Mouse (Mus musculus) ES-E14 (cell line): ENCODE results near the gene Gnb1. TPM values are rescaled to one million over a fixed set of nuclear protein-coding genes. Genes with fewer than 3 reads are reported as not detected.
"Not testable (repeated sequence)": the region's sequence is repeated elsewhere in the genome, so short reads cannot be mapped to it uniquely, and the experiment has no call there.

Experiments
- DNase-seq: peaks from one replicate; pipeline ENCODE4 v3.0.0-alpha.2; 2013; ENCODE audit warnings: low read depth, low spot score
- H3K27ac ChIP-seq: 2 replicates; pipeline ENCODE4 v1.5.1; 2012; ENCODE audit warnings: low read depth, mild to moderate bottlenecking, low read length, moderate library complexity, mixed read lengths; ENCODE audit not compliant: poor library complexity, insufficient read depth, severe bottlenecking
- H3K36me3 ChIP-seq: 2 replicates; pipeline ENCODE4 v1.6.1; 2012; ENCODE audit warnings: mild to moderate bottlenecking, low read length, moderate library complexity, mixed read lengths; ENCODE audit not compliant: control insufficient read depth, poor library complexity, insufficient read depth, severe bottlenecking
- H3K4me1 ChIP-seq, 2 experiments: fragments of 150-350 bp in 1 of 2; sonication (generic) in 1 of 2; 2 replicates each; pipeline ENCODE4 v1.6.1; 2012; ENCODE audit warnings: low read length in 2 of 2, mild to moderate bottlenecking in 1 of 2, mixed read lengths in 1 of 2; ENCODE audit not compliant: control insufficient read depth in 2 of 2, insufficient read depth in 2 of 2, poor library complexity in 1 of 2
- H3K4me3 ChIP-seq, 2 experiments: fragments of 150-350 bp in 1 of 2; sonication (generic) in 1 of 2; 2 replicates each; pipeline ENCODE4 v1.5.1; 2012; ENCODE audit warnings: low read length in 2 of 2, low read depth in 1 of 2, mild to moderate bottlenecking in 1 of 2, mixed read lengths in 1 of 2; ENCODE audit not compliant: insufficient read depth in 1 of 2, poor library complexity in 1 of 2, severe bottlenecking in 1 of 2
- H3K9ac ChIP-seq: 2 replicates; pipeline ENCODE4 v1.6.1; 2012; ENCODE audit warnings: low read depth, mild to moderate bottlenecking, low read length, mixed read lengths; ENCODE audit not compliant: poor library complexity, insufficient read depth, severe bottlenecking
- H3K9me3 ChIP-seq: fragments of 150-350 bp; sonication (generic); 2 replicates; pipeline ENCODE4 v1.6.1; 2012; ENCODE audit warnings: low read depth, mild to moderate bottlenecking, low read length; ENCODE audit not compliant: control insufficient read depth, insufficient read depth
- CHD2 ChIP-seq: IDR thresholded peaks from 2 replicates; pipeline ENCODE4 v1.6.1; 2014; ENCODE audit warnings: mild to moderate bottlenecking, low read depth, low read length, inconsistent platforms
- HCFC1 ChIP-seq: IDR thresholded peaks from 2 replicates; pipeline ENCODE4 v1.6.1; 2012; ENCODE audit warnings: low read length, inconsistent platforms, borderline replicate concordance; ENCODE audit not compliant: insufficient read depth
- MAFK ChIP-seq: IDR thresholded peaks from 2 replicates; pipeline ENCODE4 v1.6.1; 2014; ENCODE audit warnings: mild to moderate bottlenecking, low read depth, low read length, inconsistent platforms; ENCODE audit not compliant: insufficient read depth
- ZC3H11A ChIP-seq: IDR thresholded peaks from 2 replicates; pipeline ENCODE4 v1.6.1; 2012; ENCODE audit warnings: low read depth, mild to moderate bottlenecking, inconsistent platforms, low read length, borderline replicate concordance
- ZNF384 ChIP-seq: IDR thresholded peaks from 2 replicates; pipeline ENCODE4 v1.6.1; 2012; ENCODE audit warnings: low read depth, low read length, inconsistent platforms
- in situ Hi-C, 2 experiments: fragments of 600-800 bp; cut with MboI; formaldehyde crosslinking; loops; one replicate each; pipeline ENCODE4 v1.15.1; 2025; ENCODE audit warnings: low sequenced_read_pairs in 2 of 2, inconsistent platforms in 1 of 2; ENCODE audit not compliant: unreplicated experiment in 2 of 2
- total RNA-seq: library from RNA; depleted of rRNA; stranded (reverse); fragments of 300-350 nt; gene quantifications from 2 replicates; pipeline ENCODE4 v1.2.3, GENCODE M21; 2012

Gene Gnb1
- total RNA-seq, 1 experiment, result 156 TPM

- TF ChIP-seq MAFK, result no peak
- TF ChIP-seq CHD2, result no peak
- no peak for TF ChIP-seq HCFC1
- TF ChIP-seq ZNF384, result no peak
- no peak for TF ChIP-seq ZC3H11A
- Histone ChIP-seq H3K27ac (no peak overlapping the region), H3K4me1 (peaks cover 3 to 13% of the 10 kb centered on the region in 2 experiments; a peak in 1 of 4 replicates), H3K36me3 (no peaks in the 10 kb centered on the region), H3K4me3 (no peak overlapping the region), H3K9me3 (no peaks in the 10 kb centered on the region), H3K9ac (no peak overlapping the region)
- DNase-seq, result no peak
- in situ Hi-C loops, result no loop called here
Observed at GRCm38 (mm10) chr4:155568170-155568569, 77.0 kb downstream of the Gnb1 start.

GRCm38 (mm10) chr4:155568632-155569370 lies 77.6 kb downstream of the Gnb1 start:
- Histone ChIP-seq H3K9ac (no peak overlapping the region), H3K4me3 (no peak overlapping the region), H3K36me3 (no peaks in the 10 kb centered on the region), H3K9me3 (no peaks in the 10 kb centered on the region), H3K27ac (no peak overlapping the region), H3K4me1 (peaks cover 6 to 17% of the 10 kb centered on the region in 2 experiments; a peak in 2 of 4 replicates)
- TF ChIP-seq MAFK, result no peak
- no peak for TF ChIP-seq HCFC1
- TF ChIP-seq CHD2, result no peak
- TF ChIP-seq ZC3H11A, result no peak
- TF ChIP-seq ZNF384, result no peak
- no peak for DNase-seq
- in situ Hi-C loops, result no loop called here

DNA sequence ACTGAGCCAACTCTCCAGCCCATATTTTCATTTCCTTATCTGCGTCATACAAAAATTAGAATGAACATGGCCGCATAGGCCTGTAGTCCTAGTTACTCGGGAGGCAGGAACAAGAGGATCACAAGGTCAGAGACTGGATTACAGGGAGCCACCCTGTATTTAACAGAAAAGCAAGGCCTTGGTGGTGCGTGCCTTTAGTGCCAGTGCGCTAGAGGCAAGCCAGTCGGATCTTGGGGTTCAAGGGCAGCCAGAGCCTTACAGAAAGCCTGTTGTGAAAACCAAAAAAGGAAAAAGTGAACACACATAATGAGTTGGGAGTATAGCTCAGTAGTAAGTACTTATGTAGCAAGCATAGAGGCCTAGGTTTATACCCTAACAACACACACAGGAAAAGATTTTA lies 78.7 kb downstream of the Gnb1 start:
- Histone ChIP-seq H3K36me3 (no peaks in the 10 kb centered on the region), H3K4me1 (peaks cover 5 to 16% of the 10 kb centered on the region in 2 experiments; a peak in 2 of 4 replicates), H3K9ac (peak overlapping the region; percentile 31; the same call in 1 of the 2 replicates), H3K9me3 (no peaks in the 10 kb centered on the region), H3K4me3 (no peak overlapping the region), H3K27ac (no peak overlapping the region)
- no peak for DNase-seq
- TF ChIP-seq ZNF384 (no peak), MAFK (no peak), CHD2 (no peak), HCFC1 (no peak), ZC3H11A (no peak)
- in situ Hi-C loops, result no loop called here

- DNase-seq, H3K4me3 ChIP-seq, H3K9me3 ChIP-seq, in situ Hi-C loops, H3K36me3 ChIP-seq, H3K9ac ChIP-seq: not testable (repeated sequence)
- peaks cover 4 to 18% of the 10 kb centered on the region in 2 experiments; a peak in 2 of 4 replicates for H3K4me1 ChIP-seq
- peak overlapping the region; percentile 2; the same call in 1 of the 2 replicates for H3K27ac ChIP-seq
Observed at GRCm38 (mm10) chr4:155570315-155570714, 79.2 kb downstream of the Gnb1 start.

GRCm38 (mm10) chr4:155571442-155571841 lies 80.3 kb downstream of the Gnb1 start:
- DNase-seq, result no peak
- in situ Hi-C loops, result no loop called here
- TF ChIP-seq ZC3H11A (no peak), MAFK (no peak)
- Histone ChIP-seq H3K4me3 (no peak overlapping the region), H3K9me3 (no peaks in the 10 kb centered on the region), H3K27ac (no peak overlapping the region), H3K9ac (no peak overlapping the region), H3K36me3 (no peaks in the 10 kb centered on the region), H3K4me1 (peaks cover 4 to 17% of the 10 kb centered on the region in 2 experiments; a peak in 3 of 4 replicates)
